In the genomic region with DNA sequence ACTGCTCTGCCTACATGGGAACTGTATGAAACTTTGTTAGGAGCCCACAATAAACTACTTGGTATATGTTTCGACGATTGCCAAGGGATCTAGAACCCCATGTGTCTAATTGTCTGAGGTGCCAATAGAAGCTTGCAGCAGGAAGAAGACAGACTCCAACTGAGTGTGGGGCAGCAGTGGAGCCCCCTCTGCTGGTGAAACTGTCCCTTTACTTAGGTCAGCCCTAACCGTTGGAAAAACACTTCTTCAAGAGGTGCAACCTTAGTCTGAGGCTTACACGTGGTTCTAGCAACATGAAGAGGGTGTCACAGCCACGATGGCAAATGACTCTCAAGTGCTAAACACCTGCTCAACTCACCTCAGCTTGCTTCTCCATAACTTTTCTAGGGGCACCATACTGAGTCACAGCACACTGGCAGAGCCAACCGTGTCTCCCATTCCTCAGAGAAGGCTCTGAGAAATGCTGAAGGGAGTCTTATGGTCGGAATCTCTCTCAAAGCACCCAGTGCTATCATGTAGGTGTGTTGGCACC, we compare ENCODE assay signal across 8 mouse cellular contexts. TPM values are rescaled to one million over a fixed set of nuclear protein-coding genes. Genes with fewer than 3 reads are reported as not detected.
A peak's percentile ranks its signal among the peaks of the same experiment; 100 is the strongest.
DNase-seq lines count a peak whose midpoint lies in the region; TF ChIP-seq lines count a peak whose summit lies in the region.

No protein-coding gene starts in this region.

- no peaks in the 10 kb centered on the region for H3K36me3 ChIP-seq in thymus, adult 2 months (ENCODE audit: control insufficient read depth, insufficient read depth, low read length)
- no peaks in the 10 kb centered on the region for H3K36me3 ChIP-seq in limb, embryonic 10.5 days

- peak; percentile 83 for TF ChIP-seq CTCF in gastrocnemius, adult 2 months (IDR thresholded peaks at IDR 0.05)
- TF ChIP-seq CTCF in thymus, adult 2 months (IDR thresholded peaks at IDR 0.05; ENCODE audit: borderline replicate concordance, control insufficient read depth, extremely low read depth, insufficient read depth, low read length, poor library complexity) = no peak

- H3K27me3 ChIP-seq in thymus, adult 2 months (ENCODE audit: control insufficient read depth, insufficient read depth, low read length) = no peaks in the 10 kb centered on the region
- no peaks in the 10 kb centered on the region for H3K27me3 ChIP-seq in limb, embryonic 10.5 days (ENCODE audit: low read depth, poor library complexity, severe bottlenecking)

- DNase-seq in gastrocnemius, adult 2 months = peak; percentile 57
- DNase-seq in gastrocnemius, postnatal 25 days = no peak
- peak; percentile 45 for DNase-seq in thymus, adult 2 months
- no peak for DNase-seq in thymus, adult 18-20 months
- DNase-seq in cerebellum, postnatal 14 days = peak; percentile 37 to 59
- peak; percentile 20 for DNase-seq in lung, postnatal 25 days (ENCODE audit: low spot score)
- no peak for DNase-seq in limb, embryonic 10.5 days (ENCODE audit: low spot score)
- DNase-seq in left cerebral cortex, postnatal 14 days (ENCODE audit: low spot score in 2 of 2) = no peak

- H3K4me3 ChIP-seq in gastrocnemius, adult 2 months = no peak overlapping the region
- no peak overlapping the region for H3K4me3 ChIP-seq in thymus, adult 2 months (ENCODE audit: control insufficient read depth, insufficient read depth, low read length)
- H3K4me3 ChIP-seq in limb, embryonic 10.5 days = no peak overlapping the region

- TF ChIP-seq POLR2A in thymus, adult 2 months (IDR thresholded peaks at IDR 0.05; ENCODE audit: control insufficient read depth, extremely low read depth, insufficient read depth, low read length, poor library complexity) = no peak

- H3K27ac ChIP-seq in gastrocnemius, adult 2 months = no peak overlapping the region
- H3K27ac ChIP-seq in thymus, adult 2 months (ENCODE audit: control insufficient read depth, insufficient read depth, low read length) = no peak overlapping the region
- no peak overlapping the region for H3K27ac ChIP-seq in limb, embryonic 10.5 days

- no peaks in the 10 kb centered on the region for H3K9me3 ChIP-seq in limb, embryonic 10.5 days (replicated peaks)

- 58% methylated on average over 7 of the region's 7 CpGs for WGBS in thymus, adult 2 months
- 60% methylated on average over 7 of the region's 7 CpGs for WGBS in limb, embryonic 10.5 days

- intact Hi-C loops in gastrocnemius, adult 2 months (cut with DNase I) = loop anchor here (1.0 to 10.0 kb wide), 3 partner anchors 220 to 453 kb away; no protein-coding TSS in a partner anchor
- intact Hi-C loops in left cerebral cortex, postnatal 14 days (cut with DNase I) = loop anchor here (10.0 kb wide), 1 partner anchor 450 kb away; no protein-coding TSS in a partner anchor

- no peaks in the 10 kb centered on the region for H3K4me1 ChIP-seq in thymus, adult 2 months (replicated peaks; ENCODE audit: control insufficient read depth, insufficient read depth, low read length)
- peaks cover 7% of the 10 kb centered on the region for H3K4me1 ChIP-seq in limb, embryonic 10.5 days

RNA-seq across cellular contexts. Expression of a gene that starts 17.3 kb away (rescaled TPM):
- total RNA-seq in gastrocnemius, adult 2 months (2021) = not detected
- total RNA-seq in gastrocnemius, postnatal 25 days (2021) = not detected
- polyA plus RNA-seq in thymus, adult 2 months (2012; rRNA removed) = 0.06 TPM in 1 of 2 replicates, not detected in the other
- 0.40 and 1.7 TPM in 2 replicates for polyA plus RNA-seq in limb, embryonic 10.5 days (2016; fragmentation: Nextera tagmentation; extraction: Ambion mirVana)
- total RNA-seq in left cerebral cortex, postnatal 14 days (2021) = 100 to 1,000 TPM; 106 to 114 TPM

RNA-seq across cellular contexts. Expression of a gene that starts 50.5 kb away (rescaled TPM):
- total RNA-seq in gastrocnemius, adult 2 months (2021) = 1 to 10 TPM; 3.9 to 8.8 TPM
- 1 to 10 TPM; 4.6 to 5.0 TPM for total RNA-seq in gastrocnemius, postnatal 25 days (2021)
- polyA plus RNA-seq in thymus, adult 2 months (2012; rRNA removed) = 9.3 and 9.9 TPM in 2 replicates
- polyA plus RNA-seq in limb, embryonic 10.5 days (2016; fragmentation: Nextera tagmentation; extraction: Ambion mirVana) = 18.9 and 23.5 TPM in 2 replicates
- 10 to 100 TPM; 36.7 to 42.4 TPM for total RNA-seq in left cerebral cortex, postnatal 14 days (2021)

Comparison
In these comparisons a context has a peak if more than half of its experiments do, and no peak if none do; other contexts are left out.
1. DNase-seq: peak in gastrocnemius, adult 2 months (single experiment), thymus, adult 2 months (single experiment), cerebellum, postnatal 14 days (2 of 2) and lung, postnatal 25 days (single experiment); none in gastrocnemius, postnatal 25 days (single experiment), thymus, adult 18-20 months (0 of 2), limb, embryonic 10.5 days (single experiment) and left cerebral cortex, postnatal 14 days (0 of 2).
2. RNA of a gene that starts 17.3 kb away (total RNA-seq): 106 to 114 TPM in left cerebral cortex, postnatal 14 days; not detected in gastrocnemius, adult 2 months and not detected in gastrocnemius, postnatal 25 days; every median in the first group is over 100 times any median in the second.